Mouse (Mus musculus) liver, embryonic 13.5 days (tissue): Measurements from ENCODE around the gene Olfr815. TPM values are rescaled to one million over a fixed set of nuclear protein-coding genes. Genes with fewer than 3 reads are reported as not detected.
"Not testable (repeated sequence)": the region's sequence is repeated elsewhere in the genome, so short reads cannot be mapped to it uniquely, and the experiment has no call there.

ENCODE experiments used
- ATAC-seq: fragments of 200-750 bp; cut with Nextera tagmentation; 2 replicates; pipeline ENCODE4 v1.8.0; 2017; ENCODE audit warnings: low read depth, mild to moderate bottlenecking, moderate number of reproducible peaks, moderate library complexity
- DNase-seq: peaks from one replicate; pipeline ENCODE4 v3.0.0; 2022
- H3K27ac ChIP-seq: fragments of 300-500 bp; sonication (generic); 2 replicates; pipeline ENCODE4 v1.5.1; 2015; ENCODE audit warnings: moderate library complexity, mild to moderate bottlenecking, inconsistent platforms
- H3K27me3 ChIP-seq: fragments of 300-500 bp; sonication (generic); 2 replicates; pipeline ENCODE4 v1.6.1; 2015; ENCODE audit warnings: mild to moderate bottlenecking, inconsistent platforms
- H3K36me3 ChIP-seq: fragments of 300-500 bp; sonication (generic); 2 replicates; pipeline ENCODE4 v1.6.1; 2015; ENCODE audit warnings: mild to moderate bottlenecking, inconsistent platforms
- H3K4me1 ChIP-seq: fragments of 300-500 bp; sonication (generic); replicated peaks from 2 replicates; pipeline ENCODE4 v1.6.1; 2015; ENCODE audit warnings: inconsistent platforms
- H3K4me2 ChIP-seq: fragments of 300-500 bp; sonication (generic); 2 replicates; pipeline ENCODE4 v1.6.1; 2015; ENCODE audit warnings: inconsistent platforms, mild to moderate bottlenecking, moderate library complexity
- H3K4me3 ChIP-seq: fragments of 300-500 bp; sonication (generic); replicated peaks from 2 replicates; pipeline ENCODE4 v1.5.1; 2015; ENCODE audit warnings: mild to moderate bottlenecking, inconsistent platforms
- H3K9ac ChIP-seq: fragments of 300-500 bp; sonication (generic); 2 replicates; pipeline ENCODE4 v1.6.1; 2015; ENCODE audit warnings: mild to moderate bottlenecking, inconsistent platforms
- H3K9me3 ChIP-seq: fragments of 300-500 bp; sonication (generic); replicated peaks from 2 replicates; pipeline ENCODE4 v1.6.1; 2016; ENCODE audit warnings: inconsistent platforms
- WGBS: fragments of 180-500 bp; shearing (Covaris S2); methylation state at CpG from one replicate; pipeline ENCODE4 v1.1.7; 2015; ENCODE audit not compliant: insufficient replicate concordance; 5-methylcytosine and 5-hydroxymethylcytosine counted together
- polyA plus RNA-seq: library from polyadenylated mRNA; unstranded; fragments of >200 nt; fragmentation: Nextera tagmentation; extraction: Ambion mirVana; gene quantifications from 2 replicates; pipeline ENCODE4 v1.2.1, GENCODE M21; 2015

The Olfr815 gene
- not detected in 2 replicates for polyA plus RNA-seq

DNA sequence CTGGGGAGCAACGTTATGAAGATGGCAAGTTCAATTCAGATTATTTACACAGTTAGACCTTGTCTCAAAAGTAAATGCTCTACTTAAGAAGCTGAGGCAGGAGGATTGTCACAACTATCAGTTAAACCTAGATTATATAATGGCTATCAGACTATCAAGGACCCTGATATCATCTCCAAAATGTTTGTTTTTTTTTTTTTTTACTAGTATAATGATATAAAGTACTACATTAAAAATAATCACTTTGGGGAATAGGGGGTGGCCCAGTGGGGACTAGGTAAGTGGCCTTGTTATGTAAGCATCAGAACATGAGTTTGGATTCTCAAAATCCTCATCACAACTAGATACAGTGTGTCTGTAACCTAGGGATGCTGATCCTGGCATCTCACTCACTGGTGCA, at the start of gene Olfr815:
TSS of gene Olfr815 (minus strand) at position 101 of the 400 bp plus-strand sequence.
- DNase-seq, H3K4me3 ChIP-seq, ATAC-seq, H3K9ac ChIP-seq, H3K27ac ChIP-seq, H3K36me3 ChIP-seq, H3K4me1 ChIP-seq, H3K4me2 ChIP-seq, H3K9me3 ChIP-seq, H3K27me3 ChIP-seq: not testable (repeated sequence)
- 40% methylated on average over 1 of the region's 1 CpGs for WGBS

DNA sequence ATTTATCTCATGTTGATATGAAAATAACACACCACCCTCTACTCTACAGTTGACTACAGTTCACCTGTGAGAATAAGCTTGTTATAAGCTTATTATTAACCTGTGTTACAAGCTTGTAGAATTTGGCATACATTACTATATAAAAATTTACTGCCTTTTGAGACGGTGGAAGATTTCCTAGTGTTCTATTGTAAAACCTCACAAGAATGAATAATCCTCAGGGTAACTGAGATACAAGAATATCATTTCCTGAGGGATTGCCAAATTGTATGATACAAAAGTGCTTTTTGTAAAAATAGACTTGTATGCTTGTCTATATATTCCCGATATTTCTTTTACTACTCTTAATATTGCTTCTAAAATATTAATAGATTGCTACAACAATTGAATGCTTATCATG, 43.3 kb upstream of the Olfr815 start, which contains the start of gene Olfr818:
TSS of gene Olfr818 (minus strand) at position 101 of the 400 bp plus-strand sequence.
- H3K9me3 ChIP-seq, result no peaks in the 10 kb centered on the region
- no peaks in the 10 kb centered on the region for H3K4me1 ChIP-seq
- H3K27me3 ChIP-seq, result no peaks in the 10 kb centered on the region
- DNase-seq, result no peak
- WGBS, result 78% methylated on average over 2 of the region's 2 CpGs
- no peaks in the 10 kb centered on the region for H3K36me3 ChIP-seq
- H3K9ac ChIP-seq, result no peak within 1 kb of the TSS
- H3K4me2 ChIP-seq, result no peak within 1 kb of the TSS
- H3K4me3 ChIP-seq, result no peak within 1 kb of the TSS
- ATAC-seq, result no peak
- H3K27ac ChIP-seq, result no peak within 1 kb of the TSS

DNA sequence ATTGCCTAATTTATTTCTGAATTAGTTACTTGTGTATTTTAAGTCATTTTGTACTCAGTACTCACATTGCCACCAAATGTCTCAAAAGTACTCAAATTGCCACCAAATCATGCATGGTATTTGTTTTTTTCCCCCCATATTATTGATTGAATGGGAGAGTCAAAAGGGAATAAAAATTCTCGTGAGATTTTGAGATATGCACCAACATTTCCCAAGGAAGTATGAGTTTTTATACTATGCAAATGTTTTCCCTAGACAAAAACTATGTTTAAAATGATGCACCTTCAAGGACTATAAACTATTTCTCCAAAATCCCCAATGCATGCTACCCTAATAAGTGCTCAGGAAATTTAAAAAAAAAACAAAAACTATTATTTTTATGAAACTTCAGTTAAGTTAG, 9.8 kb upstream of the Olfr815 start, which contains the start of gene Olfr816:
TSS of gene Olfr816 (minus strand) at position 101 of the 400 bp plus-strand sequence.
- Histone ChIP-seq H3K27me3 (no peaks in the 10 kb centered on the region), H3K4me1 (no peaks in the 10 kb centered on the region), H3K4me3 (no peak within 1 kb of the TSS), H3K9me3 (no peaks in the 10 kb centered on the region), H3K9ac (no peak within 1 kb of the TSS), H3K27ac (no peak within 1 kb of the TSS), H3K36me3 (no peaks in the 10 kb centered on the region), H3K4me2 (no peak within 1 kb of the TSS)
- DNase-seq (no peak), ATAC-seq (no peak)
- 29% methylated on average over 1 of the region's 1 CpGs for WGBS

DNA sequence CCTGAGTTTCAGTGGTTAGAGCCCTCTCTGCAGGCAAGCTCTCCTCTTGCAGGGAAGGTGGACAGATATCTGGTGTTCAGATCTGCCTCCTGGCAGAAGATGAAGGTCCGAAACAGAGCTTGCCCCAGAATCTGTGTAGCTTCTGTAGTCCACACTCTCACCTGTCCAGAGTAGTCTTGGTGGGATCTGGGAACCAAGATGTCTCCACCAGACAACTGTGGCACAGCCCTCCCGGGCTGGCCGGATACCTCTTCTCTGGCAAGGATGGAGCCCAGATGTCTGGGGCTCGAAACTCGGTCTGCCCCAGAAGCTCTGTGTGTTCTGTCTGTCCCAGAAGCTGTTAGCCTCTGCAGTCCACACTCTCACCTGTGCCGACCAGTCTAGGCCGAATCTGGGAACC, 19.7 kb downstream of the Olfr815 start:
- Histone ChIP-seq H3K4me1 (no peaks in the 10 kb centered on the region), H3K27me3 (no peaks in the 10 kb centered on the region), H3K9ac (no peak overlapping the region), H3K4me3 (no peak overlapping the region), H3K27ac (no peak overlapping the region), H3K9me3 (peaks cover 3% of the 10 kb centered on the region; the same call in 1 of the 2 replicates), H3K36me3 (no peaks in the 10 kb centered on the region), H3K4me2 (no peak overlapping the region)
- no peak for ATAC-seq
- 81% methylated on average over 7 of the region's 7 CpGs for WGBS
- no peak for DNase-seq

- H3K27ac ChIP-seq, H3K36me3 ChIP-seq, H3K9ac ChIP-seq, H3K4me3 ChIP-seq, H3K9me3 ChIP-seq, H3K4me1 ChIP-seq, H3K4me2 ChIP-seq, ATAC-seq, DNase-seq, H3K27me3 ChIP-seq: not testable (repeated sequence)
- WGBS, result 46% methylated on average over 6 of the region's 6 CpGs
Measured at GRCm38 (mm10) chr10:129885496-129885895, 20.2 kb downstream of the Olfr815 start.

- H3K27ac ChIP-seq, DNase-seq: not testable (repeated sequence)
- 29% methylated on average over 1 of the region's 1 CpGs for WGBS
Measured at GRCm38 (mm10) chr10:129879751-129880150, 25.9 kb downstream of the Olfr815 start, which contains the start of gene Olfr814. Gene Olfr814, minus strand, starts transcription at chr10:129879851.

DNA sequence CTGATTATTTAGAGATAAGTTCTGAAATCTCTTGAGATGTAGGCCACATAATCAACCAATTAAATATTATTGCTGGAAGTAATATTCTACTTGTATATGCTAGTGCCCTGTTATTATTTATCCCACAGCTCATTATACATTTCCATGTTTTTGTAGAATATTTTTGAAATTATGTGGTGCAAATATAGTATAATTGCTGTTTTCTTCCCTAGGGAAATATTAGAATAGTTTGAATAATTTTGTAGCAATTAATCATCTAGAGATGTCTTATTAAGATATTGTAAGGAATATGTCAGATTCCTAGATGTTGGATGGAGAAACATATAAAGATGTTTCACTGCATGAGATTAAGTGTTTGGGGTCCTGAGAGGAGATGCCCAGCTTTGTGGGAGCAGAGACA, 50.6 kb downstream of the Olfr815 start, which contains the start of gene Olfr813:
TSS of gene Olfr813 (plus strand) at position 301 of the 400 bp plus-strand sequence.
- Histone ChIP-seq H3K4me1 (no peaks in the 10 kb centered on the region), H3K27ac (no peak within 1 kb of the TSS), H3K36me3 (no peaks in the 10 kb centered on the region), H3K4me2 (no peak within 1 kb of the TSS), H3K4me3 (no peak within 1 kb of the TSS), H3K27me3 (no peaks in the 10 kb centered on the region), H3K9ac (no peak within 1 kb of the TSS), H3K9me3 (no peaks in the 10 kb centered on the region)
- DNase-seq, result no peak
- no peak for ATAC-seq

More at GRCm38 (mm10) chr10:129879751-129880150, 25.9 kb downstream of the Olfr815 start, which contains the start of gene Olfr814:
- H3K4me3 ChIP-seq, H3K9me3 ChIP-seq, H3K4me1 ChIP-seq, H3K9ac ChIP-seq, ATAC-seq, H3K27me3 ChIP-seq, H3K36me3 ChIP-seq, H3K4me2 ChIP-seq: not testable (repeated sequence)

Other genes starting within 250 kb of the Olfr815 start
- gene Olfr800, start 248.2 kb downstream of the Olfr815 start, polyA plus RNA-seq, result not detected in 2 replicates
- gene Olfr801, start 232.0 kb downstream of the Olfr815 start, polyA plus RNA-seq, result not detected in 2 replicates
- gene Olfr802, start 217.7 kb downstream of the Olfr815 start, polyA plus RNA-seq, result not detected in 2 replicates
- not detected in 2 replicates for gene Olfr803, start 211.6 kb downstream of the Olfr815 start, polyA plus RNA-seq
- gene Olfr804, start 202.7 kb downstream of the Olfr815 start, polyA plus RNA-seq, result not detected in 2 replicates
- not detected in 2 replicates for gene Olfr805, start 176.5 kb downstream of the Olfr815 start, polyA plus RNA-seq
- gene Olfr806, start 163.9 kb downstream of the Olfr815 start, polyA plus RNA-seq, result not detected in 2 replicates
- not detected in 2 replicates for gene Olfr807, start 148.1 kb downstream of the Olfr815 start, polyA plus RNA-seq
- gene Olfr808, start 140.4 kb downstream of the Olfr815 start, polyA plus RNA-seq, result not detected in 2 replicates
- not detected in 2 replicates for gene Olfr809, start 131.2 kb downstream of the Olfr815 start, polyA plus RNA-seq
- not detected in 2 replicates for gene Olfr810, start 111.0 kb downstream of the Olfr815 start, polyA plus RNA-seq
- not detected in 2 replicates for gene Olfr811, start 101.5 kb downstream of the Olfr815 start, polyA plus RNA-seq
- not detected in 2 replicates for gene Olfr812, start 59.8 kb downstream of the Olfr815 start, polyA plus RNA-seq
- not detected in 2 replicates for gene Olfr813, start 50.5 kb downstream of the Olfr815 start, polyA plus RNA-seq
- gene Olfr814, start 26.0 kb downstream of the Olfr815 start, polyA plus RNA-seq, result not detected in 2 replicates
- not detected in 2 replicates for gene Olfr816, start 9.7 kb upstream of the Olfr815 start, polyA plus RNA-seq
- not detected in 2 replicates for gene Olfr818, start 43.2 kb upstream of the Olfr815 start, polyA plus RNA-seq
- gene Olfr819, start 61.4 kb upstream of the Olfr815 start, polyA plus RNA-seq, result not detected in 2 replicates
- gene Olfr247, start 70.3 kb upstream of the Olfr815 start, polyA plus RNA-seq, result not detected in 2 replicates
- not detected in 2 replicates for gene Gm10310, start 79.2 kb upstream of the Olfr815 start, polyA plus RNA-seq
- not detected in 2 replicates for gene Olfr820, start 106.8 kb upstream of the Olfr815 start, polyA plus RNA-seq
- gene Olfr821, start 124.5 kb upstream of the Olfr815 start, polyA plus RNA-seq, result not detected in 2 replicates
- not detected in 2 replicates for gene Olfr822, start 165.3 kb upstream of the Olfr815 start, polyA plus RNA-seq
- not detected in 2 replicates for gene Olfr823, start 209.5 kb upstream of the Olfr815 start, polyA plus RNA-seq
- not detected in 2 replicates for gene Olfr824, start 224.1 kb upstream of the Olfr815 start, polyA plus RNA-seq